Mouse (Mus musculus): ENCODE measurements at regions not wholly inside any gene's neighbourhood (a gene's known extent, or its start where the extent isn't known, plus 50 kb on each side); places are given as distances from the start of the nearest gene placed in this dataset.

DNA sequence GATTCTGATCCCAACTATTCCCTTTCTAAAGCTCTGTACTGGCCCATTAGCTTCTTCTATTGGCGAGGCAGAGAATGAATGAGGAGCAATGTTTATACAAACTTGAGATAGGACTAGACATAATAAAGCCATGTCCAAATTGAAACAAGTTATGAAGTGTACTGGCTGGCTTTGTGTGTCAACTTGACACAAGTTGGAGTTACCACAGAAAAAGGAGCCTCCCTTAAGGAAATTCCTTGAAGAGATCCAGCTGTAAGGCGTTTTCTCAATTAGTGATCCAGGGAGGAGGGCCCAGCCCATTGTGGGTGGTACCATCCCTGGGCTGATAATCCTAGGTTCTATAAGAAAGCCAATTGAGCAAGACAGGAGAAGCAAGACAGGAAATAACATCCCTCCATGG lies 135.9 kb upstream of the Cr2 start:
- DNase-seq (ENCODE audit: low read depth, low spot score) = no peak

DNA sequence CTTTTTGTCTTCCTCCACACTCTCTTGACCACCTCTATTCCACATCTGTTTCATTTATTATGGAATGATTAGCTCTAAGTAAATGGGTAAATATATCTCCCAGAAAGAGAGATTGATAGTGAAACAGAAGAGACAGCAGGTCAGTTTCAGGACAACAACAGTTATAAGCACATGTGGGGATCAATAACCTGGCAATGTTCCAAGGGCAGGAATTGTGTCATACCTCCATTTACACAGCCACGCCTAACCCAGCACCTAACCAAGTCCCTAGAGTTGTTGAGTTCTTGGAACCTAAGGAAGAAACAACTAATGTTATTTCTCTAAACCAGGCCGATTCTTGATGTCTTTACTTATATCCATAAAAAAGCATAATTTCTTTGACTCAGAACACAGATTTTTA lies 108.6 kb upstream of the Cr2 start:
- no peak for DNase-seq (ENCODE audit: low read depth, low spot score)

DNA sequence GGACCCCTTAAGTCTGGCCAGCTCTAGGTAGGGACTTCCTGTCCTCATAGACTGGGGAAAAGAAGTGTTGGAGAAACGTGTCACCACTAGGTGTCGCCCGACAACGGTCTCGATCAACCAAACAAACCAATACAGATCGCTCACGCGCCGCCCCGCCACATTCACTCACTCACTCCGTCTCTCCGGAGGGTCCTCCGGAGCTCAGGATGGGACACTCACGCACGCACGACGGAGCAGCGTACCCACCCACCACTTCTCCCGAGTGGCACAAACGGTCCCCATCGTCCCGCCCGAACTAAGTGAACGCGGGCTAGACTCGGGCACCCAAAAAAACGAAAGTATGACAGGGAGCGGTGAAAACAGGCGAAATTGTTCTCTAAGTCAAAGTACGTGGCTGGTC lies 65.0 kb upstream of the Cr2 start:
- DNase-seq (ENCODE audit: low read depth, low spot score) = peak; percentile 100

DNA sequence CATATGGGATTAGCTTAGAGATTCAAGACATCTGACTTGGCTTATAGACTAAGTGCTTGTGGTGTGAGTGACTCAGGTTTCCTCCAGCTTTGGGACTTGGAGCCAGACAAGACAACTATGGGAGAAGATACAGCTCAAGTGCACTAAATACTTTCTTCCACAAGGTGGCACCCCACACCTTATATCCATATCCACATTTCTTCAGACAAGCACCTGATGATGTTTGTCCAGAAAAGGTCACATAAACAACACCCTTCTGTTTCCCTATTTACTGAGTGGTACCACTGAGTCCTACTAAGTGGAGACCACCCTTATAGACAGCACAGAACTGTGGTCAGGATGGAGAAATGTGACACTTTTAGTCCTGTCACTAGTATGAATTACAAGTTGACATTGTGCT lies 56.1 kb upstream of the Cr2 start:
- no peak for DNase-seq (ENCODE audit: low read depth, low spot score)

DNA sequence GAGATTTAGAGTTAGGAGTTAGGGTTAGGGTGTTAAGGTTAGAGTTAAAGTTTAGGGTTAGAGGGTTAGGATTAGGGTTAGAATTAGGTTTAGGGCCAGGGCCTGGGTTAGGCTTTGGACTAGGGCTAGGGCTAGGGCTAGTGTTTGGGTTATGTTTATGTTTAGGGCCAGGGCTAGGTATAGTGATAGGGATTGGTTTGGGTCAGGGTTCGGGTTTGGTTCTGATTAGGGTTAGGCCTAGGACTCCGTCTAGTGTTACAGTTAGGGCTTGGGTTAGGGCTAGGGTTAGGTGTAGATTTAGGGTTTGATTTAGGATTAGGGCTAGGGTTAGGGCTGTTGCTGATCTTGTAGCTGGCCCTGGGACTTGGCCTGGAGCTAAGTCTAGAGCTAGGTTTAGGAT lies 50.5 kb upstream of the Cr2 start:
- DNase-seq (ENCODE audit: low read depth, low spot score) = no peak

Measured in WW6 (cell line).